Mouse (Mus musculus): Measurements from ENCODE around the gene Uqcc1.

The Uqcc1 gene

DNA sequence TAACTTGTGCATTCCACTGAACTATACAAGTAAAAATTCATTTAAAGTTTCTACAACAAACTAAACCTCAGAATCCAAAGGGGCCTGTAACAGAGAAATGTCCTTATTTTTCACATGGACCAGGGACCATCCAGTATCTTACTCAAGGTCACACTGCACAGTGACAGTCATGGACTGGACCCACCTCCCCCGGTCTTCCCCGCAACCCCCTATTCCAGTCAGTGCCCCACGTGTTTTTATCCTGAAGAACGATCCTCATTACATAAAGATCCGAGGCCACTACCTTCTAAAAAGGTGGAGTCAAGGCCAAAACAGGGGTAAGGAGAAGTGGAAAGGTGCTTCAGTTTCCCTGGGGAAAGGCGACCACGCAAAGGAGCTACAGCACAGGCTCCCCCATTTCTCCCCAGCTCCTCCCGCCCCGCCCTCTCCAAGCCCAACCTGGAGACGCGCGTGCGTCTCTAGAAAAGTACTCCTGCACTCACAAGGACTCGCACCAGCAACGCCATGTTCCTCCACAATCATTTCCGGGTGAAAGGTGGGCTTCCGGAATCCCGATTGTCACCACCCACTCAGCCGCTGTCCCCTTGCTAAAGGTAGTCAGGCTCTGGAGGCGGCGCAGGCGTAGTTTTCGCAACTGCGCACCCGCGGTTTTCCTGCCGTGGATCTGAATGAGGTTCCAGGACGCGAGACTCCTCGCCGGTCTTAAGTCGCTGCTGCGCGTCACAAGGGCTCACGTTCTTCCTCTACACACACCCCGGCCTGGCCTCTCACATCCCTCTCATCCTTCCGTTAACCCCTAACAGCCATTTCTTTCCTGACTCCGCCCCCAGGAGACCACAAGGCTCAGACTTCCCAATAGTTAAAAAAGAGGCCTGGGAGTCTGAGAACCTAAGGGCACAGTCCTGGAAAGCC, at the start of gene Uqcc1:
Gene Uqcc1 (minus strand): TSS at position 780 of the 912 bp plus-strand sequence.
- peak; percentile 95 for DNase-seq (ENCODE audit: low read depth)

DNA sequence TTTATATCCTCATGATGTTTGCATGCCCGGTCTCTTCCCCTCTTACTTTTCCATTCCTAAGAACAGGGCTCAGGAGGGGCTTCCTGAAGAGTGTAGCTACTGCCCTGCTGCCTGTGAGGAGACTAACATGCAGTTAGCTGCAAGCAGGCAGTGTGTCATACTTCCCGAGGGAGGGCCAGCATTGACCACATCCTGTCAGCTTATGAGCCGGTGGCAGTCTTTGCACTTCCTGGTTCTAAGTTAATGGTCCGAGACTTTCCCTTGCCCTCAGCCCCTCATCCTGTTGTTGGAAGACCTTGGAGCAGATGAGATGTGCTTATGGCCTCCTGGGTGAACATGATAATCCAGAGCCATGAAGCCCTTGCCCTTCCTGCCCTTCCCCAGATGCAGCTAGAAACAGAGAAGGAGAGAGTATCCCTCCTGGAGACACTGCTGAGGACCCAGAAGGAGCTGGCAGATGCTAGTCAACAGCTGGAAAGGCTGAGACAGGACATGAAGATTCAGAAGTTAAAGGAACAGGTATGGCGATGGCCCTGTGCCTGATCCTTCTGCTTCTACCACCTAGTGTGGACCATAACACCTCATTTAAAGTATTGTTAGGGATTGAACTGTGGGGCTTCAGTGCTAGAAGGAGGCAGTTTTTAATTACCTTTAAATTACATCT, 49.4 kb upstream of the Uqcc1 start:
- peak; percentile 57 for DNase-seq (ENCODE audit: low read depth)

DNA sequence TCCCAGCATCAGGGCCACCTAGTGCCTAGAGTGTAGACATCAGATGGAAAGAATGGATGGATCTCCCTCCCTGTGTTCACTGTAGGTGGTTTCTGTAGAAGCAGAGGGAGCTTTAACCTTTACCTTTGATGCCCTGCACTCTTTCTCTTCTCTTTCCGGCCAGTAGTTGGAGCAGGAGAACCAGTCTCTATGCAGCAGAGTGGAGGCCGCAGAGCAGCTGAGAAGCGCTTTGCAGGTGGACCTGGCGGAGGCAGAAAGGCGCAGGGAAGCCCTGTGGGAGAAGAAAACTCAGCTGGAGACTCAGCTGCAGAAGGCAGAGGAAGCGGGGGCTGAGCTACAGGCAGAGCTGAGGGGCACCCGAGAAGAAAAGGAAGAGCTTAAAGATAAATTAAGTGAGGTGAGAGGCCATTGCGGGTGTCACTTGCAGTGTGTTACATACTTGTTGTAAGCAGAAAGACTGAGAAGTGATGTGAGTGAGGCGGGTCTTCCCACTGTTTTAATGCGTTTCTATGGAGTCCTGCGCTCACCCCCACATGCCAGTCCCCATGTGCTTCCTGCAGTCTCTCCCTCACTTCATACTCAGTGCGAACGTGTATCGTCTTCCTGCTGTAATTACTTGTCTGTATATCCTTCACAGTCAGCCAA, 44.1 kb upstream of the Uqcc1 start:
- DNase-seq (ENCODE audit: low read depth), result no peak

DNA sequence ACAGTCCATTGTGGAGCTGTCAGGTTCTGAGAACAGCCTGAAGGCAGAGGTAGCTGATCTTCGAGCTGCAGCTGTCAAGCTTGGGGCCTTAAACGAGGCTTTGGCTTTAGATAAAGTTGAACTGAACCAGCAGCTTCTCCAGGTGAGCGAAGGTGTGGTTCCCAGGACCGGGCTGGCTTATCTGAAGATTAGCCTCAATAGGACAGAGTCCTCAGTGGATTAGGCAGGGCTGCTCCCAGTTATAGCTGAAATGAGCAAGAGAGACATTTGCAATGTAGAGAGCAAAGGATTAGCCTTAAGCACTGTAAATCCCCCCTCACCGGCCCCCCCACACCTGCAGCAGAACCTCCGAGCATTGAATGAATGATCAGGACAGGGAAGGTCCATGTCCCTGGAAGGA, 43.2 kb upstream of the Uqcc1 start:
- no peak for DNase-seq (ENCODE audit: low read depth)

DNA sequence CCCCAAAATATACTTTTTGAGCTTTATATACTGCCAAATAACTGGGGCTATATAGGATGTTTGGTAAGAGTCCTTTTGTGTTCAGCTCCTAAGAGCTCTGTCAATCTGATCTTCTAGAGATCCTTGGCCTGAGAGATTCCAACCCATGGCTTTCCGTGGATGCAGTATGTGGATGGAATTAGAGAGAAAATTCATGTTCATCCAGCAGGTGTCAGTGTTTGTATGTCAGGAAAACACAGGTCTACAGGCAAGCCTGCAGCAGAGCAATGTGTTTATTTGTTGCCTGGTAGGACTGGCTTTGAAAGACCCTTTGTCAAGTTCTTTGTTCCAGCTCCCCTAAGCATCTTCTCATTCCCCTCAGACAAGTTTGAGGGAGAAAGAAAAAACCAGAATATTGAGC, 32.9 kb upstream of the Uqcc1 start:
- peak; percentile 73 for DNase-seq (ENCODE audit: low read depth)

DNA sequence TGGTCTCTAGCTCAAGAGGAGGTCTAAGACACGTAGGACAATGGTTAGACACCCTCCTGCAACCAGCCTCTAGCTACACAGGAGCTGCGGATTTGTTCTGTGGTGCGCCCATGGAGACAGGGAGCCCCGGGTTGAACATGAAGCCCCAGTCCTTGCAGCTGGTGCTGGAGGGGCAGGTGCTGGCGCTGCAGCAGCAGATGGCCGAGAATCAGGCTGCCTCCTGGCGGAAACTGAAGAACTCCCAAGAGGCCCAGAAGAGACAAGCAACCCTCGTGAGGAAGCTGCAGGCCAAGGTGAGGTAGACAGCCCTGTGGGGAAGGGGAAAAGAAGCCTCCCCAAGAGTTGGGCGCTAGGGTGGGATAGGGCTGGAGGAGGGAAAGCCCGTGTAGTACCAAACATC, 31.8 kb upstream of the Uqcc1 start:
- no peak for DNase-seq (ENCODE audit: low read depth)

DNA sequence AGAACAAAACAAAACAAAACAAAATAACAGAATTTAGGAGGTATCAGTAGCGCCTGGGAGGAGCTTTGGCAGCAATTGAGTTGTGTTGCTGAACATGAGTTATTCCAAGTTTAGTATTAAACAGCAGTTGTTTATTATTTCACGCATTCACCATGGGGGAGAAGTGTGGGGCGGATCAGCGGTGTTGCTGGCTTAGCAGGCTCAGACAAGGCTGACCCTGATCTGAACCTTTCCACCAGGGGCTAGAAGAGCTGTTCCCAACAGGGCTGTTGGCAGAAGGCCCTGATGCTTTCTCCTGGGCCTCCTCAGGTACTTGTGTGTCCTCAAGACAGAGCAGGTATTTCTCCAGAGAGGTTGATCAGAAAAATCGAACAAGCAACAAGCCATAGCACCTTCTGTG, 29.9 kb upstream of the Uqcc1 start:
- DNase-seq (ENCODE audit: low read depth), result peak; percentile 6

DNA sequence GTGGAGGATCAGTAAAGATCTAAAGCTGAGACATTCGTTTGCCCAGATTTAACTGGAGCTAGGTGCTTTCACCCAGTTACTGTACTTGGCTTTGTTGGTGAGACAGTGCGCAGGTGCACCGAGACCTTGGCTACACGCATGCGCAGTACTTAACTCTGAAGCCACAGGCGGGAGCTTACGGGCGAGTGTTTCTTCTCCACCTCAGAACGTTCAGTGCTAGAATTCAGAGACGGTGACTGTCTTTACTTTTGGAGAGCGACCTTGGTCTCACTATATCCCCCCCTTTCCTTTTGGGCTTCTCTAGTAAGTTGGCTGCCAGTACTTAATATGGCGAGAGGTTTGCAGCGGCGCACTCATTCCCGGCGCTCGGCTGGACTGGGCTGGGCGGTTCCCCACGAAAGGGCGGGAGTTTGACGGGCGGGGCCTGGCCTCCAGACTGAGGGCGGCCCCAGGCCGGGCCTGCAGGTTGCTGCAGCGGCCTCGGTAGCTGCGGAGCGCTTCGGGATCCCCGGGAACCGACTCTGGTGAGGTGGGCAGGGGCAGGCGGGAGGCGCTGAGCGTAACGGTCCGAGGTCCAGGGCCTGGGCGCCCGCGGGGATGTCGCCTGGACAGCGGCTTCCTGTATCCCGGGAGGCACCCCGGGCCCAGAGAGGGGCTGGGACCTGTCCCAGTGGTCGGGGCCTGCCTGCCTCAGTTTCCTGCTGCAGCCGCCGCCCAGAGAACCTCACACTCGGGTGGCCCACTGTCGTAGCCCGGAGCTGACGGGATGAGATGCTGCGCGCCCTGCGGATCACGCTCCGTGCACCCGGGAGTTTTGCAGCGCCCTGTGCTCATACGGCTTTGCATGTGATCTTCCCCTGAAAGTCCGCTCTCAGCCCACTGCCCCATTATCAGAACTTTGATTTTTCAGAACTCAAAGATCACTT, 26.3 kb upstream of the Uqcc1 start, which contains the start of gene Cep250:
Gene Cep250 (plus strand): TSS at position 325 of the 926 bp plus-strand sequence.
- DNase-seq (ENCODE audit: low read depth), result peak; percentile 91

DNA sequence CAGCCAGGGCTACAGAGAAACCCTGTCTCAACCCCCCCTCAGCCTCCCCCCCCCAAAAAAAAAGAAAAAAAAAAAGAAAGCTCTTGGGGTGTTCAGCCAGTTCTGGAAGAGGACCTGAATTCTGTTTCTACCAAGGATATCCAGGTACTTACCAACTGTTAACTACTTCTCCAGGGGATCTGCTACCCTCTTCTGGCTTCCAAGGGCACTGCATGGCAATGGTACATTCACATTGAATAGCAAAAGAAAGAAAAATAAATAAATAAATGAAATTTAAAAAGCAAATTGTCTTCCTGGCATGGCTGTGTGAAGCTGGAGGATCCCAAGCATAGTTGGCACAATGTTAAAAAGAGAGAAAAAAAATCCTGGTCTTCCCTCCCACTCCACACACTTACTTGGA, 21.9 kb upstream of the Uqcc1 start:
- peak; percentile 87 for DNase-seq (ENCODE audit: low read depth)

DNA sequence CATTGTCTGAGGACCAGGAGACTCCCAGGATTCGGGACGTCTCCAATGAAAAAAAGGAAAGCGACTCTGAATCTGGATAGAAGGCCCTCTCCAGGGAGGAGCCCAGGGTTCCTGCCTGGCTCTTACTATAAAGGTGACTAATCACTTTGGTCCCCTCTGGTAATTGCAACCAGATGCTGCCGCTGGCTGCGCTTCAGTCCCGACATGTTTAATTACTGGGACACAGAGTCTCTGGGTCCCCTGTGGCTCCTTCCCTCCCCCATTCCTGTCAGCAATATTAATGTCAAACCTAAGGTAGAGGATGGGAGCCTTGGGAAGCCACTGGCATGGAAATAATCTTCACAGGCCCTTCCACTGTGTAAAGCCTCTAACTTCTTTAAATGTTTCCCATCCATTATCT, 19.3 kb upstream of the Uqcc1 start:
- DNase-seq (ENCODE audit: low read depth), result peak; percentile 72

DNA sequence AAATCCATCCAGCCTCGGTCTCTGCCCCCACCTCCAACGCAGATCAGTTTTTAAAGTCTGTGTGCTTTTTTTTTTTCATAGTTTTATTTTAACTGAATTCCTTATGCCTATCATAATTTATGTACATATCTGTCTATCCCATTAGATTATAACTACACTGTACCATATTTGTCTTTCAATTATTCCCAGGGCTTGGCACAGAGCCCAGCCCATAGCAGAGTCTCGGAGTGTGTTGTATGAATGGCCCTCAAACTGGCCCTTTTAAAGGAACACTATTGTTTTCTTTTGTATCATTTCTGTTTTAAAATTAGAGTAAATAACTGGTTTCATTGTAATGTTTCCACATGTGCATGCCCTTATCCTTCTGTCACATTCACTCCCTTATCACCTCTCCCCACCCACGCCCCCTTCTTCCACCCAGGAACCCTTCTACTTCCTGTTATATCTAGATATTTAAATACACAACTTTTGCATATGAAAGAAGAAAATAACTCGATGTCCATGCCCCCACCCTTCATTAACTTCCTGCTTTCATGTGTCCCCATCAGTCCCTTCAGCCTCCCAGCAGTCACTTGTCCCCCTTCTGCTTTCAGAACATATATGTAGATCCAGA, 17.4 kb upstream of the Uqcc1 start:
- DNase-seq (ENCODE audit: low read depth), result peak; percentile 67

DNA sequence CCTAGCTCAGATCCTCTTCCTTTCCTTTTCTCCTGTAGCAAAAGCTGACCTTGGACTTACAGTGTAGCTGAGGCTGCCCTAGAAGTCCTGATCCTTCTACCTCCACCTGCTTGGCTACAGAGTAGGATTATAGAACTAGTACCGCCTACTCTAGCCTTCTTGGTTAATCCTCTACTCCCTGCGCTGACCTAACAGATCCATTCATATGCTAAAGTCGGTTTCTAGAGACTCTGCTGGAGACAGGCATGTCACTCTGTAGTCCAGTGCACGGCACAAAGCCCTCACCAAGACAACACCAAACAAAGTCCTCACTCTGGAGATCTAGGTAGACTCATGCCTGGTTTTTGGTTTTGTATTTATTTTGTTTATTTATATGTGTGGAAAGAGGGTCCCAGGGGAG, 16.4 kb upstream of the Uqcc1 start:
- no peak for DNase-seq (ENCODE audit: low read depth)

DNA sequence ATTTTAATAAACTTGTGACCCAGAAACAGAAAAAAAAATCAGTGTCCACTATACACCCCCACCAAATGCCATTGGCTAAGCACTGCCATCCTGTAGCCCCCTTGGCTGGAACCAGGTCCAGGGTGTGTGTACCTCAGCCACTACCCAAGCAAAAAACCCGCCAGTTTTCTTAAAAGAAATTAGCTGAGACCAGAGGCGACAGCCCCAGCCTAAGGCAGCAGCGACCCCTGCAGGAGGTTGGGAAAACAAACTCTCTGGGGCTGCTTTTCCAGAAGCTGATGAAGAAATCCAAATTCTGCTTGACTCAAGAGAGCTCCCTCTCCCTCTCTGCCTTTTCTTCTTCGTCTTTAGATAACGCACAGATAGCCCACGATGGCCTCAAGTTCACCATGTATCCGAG, 16.0 kb upstream of the Uqcc1 start:
- peak; percentile 92 for DNase-seq (ENCODE audit: low read depth)

DNA sequence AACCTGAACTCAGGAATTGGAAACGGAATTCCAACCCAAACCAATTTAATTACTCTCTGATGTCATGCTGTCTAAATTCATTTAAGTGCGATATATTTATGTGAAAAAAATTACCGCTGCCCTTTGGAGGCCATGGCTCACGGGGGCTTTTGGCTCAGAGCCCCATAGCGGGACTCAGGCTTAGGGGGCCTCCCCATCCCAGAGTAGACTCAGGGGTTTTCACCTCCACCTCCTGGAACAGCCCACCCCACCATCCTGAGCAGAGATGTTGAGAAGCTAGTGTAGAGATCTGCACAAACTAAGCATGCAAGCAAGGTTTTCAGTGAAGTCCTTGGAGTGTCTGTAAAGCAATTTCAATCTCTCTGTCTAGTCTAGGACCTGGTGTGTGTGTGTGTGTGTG, 15.5 kb upstream of the Uqcc1 start:
- DNase-seq (ENCODE audit: low read depth), result no peak

DNA sequence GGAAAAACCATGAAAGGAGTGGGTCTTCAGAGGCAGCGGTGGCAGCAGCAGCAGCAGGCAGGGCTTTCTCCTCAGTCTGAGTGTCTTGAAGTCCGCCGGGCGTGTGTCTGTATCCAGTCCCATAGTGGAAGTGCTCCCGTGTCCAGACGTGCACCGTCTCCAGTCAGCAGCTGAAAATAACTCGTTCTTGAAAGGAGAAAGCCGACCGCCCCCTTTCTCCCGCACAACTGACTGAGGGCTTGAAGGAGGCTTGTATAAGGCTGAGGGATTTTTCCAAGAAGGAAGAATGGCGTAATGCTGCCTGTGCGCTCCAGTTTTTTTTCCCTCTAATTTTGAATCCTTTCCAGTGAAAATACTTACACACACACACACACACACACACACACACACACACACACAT, 15.0 kb upstream of the Uqcc1 start, which contains the start of gene Gdf5:
Gene Gdf5 (minus strand): TSS at position 244 of the 400 bp plus-strand sequence.
- DNase-seq (ENCODE audit: low read depth), result peak; percentile 70

DNA sequence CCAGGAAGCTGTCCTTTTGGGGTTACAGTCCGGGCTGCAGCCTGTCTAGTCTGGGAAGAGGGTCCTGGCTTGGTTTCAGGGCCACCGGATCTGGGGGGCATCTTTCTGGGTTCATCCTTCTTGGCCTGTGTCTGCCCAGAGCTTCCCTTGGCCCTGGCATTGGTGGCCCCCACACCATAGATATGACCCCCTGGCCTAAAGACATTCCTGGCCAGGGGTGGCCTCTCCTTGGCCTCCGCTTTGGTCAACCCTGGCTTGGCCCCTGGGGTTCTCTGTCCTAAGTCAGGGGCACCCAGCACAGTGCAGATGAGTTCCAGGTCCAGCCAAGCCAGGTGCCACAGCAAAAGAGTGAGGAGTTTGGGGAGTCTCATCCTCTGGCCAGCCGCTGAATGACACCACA, 14.6 kb upstream of the Uqcc1 start:
- no peak for DNase-seq (ENCODE audit: low read depth)

DNA sequence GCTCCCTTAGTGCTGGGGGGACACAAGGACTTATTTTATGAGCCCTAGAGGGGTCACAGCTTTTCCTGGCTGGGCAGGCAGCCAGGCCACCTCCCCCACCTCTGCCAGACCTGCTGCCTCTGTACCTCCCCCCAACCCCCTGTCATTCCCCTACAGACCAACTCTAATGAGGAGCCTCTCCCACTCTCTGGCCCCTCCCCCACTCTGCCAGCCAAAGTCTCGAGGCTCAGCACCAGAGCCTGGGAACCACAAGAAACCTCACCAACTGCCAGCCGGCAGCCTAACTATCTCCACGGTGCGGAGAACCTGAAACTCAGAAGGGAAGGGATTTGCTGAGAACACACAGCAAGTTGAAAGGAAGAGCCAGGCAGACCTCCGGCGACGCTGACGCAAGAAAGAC, 13.4 kb upstream of the Uqcc1 start:
- no peak for DNase-seq (ENCODE audit: low read depth)

DNA sequence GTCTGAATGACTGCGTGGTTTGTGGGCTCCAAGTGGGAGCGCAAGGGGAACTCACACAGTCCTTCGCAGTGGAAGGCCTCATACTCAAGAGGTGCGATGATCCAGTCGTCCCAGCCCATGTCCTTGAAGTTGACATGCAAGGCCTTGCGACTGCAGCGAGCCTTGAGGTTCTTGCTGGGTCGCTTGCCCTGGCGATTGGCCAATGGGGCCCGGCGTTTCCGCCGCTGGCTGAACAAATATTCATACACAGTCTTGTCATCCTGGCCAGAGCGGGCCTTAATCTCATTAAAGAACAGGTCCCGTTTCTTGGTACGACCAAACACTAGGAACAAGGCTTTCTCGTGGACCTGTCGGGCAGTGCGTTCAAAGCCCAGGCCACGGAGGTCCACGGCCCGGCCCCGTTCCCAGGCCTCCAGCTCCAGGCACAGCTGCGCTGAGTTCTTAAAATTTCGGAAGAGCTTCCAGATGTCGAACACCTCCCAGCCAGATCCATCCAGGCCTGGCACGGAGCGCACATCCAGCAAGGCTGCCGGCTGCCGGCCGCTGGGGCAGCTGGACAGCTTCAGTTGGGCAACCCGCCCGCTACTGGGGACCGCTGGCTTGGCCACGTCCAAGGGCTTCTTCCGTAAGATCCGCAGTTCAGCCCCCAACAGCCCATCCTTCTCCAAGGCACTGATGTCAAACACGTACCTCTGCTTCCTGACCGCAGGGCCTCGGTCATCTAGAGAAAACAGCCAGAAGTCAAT, 11.8 kb upstream of the Uqcc1 start:
- no peak for DNase-seq (ENCODE audit: low read depth)

DNA sequence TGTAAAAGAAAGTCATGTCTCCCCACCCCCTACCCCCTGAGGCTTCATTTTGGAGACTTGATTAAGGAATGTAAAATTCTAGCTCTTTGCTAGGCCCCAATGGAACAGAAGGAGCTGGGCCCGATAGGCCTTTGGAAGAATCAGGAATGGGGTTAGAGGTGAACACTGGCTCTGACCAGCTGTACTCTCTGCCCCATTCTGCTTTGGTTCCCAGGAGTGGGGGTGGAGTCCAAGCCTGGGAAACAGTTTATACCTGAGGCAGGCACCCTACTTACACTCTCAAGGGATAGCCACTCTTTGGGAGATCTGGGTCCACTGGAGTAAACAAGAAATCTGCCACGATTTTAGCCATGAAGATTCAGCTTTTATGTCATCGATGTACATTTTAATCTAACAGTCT, 10.6 kb upstream of the Uqcc1 start, which contains the start of gene Gm15557:
Gene Gm15557 (plus strand): TSS at position 48 of the 400 bp plus-strand sequence.
- no peak for DNase-seq (ENCODE audit: low read depth)

DNA sequence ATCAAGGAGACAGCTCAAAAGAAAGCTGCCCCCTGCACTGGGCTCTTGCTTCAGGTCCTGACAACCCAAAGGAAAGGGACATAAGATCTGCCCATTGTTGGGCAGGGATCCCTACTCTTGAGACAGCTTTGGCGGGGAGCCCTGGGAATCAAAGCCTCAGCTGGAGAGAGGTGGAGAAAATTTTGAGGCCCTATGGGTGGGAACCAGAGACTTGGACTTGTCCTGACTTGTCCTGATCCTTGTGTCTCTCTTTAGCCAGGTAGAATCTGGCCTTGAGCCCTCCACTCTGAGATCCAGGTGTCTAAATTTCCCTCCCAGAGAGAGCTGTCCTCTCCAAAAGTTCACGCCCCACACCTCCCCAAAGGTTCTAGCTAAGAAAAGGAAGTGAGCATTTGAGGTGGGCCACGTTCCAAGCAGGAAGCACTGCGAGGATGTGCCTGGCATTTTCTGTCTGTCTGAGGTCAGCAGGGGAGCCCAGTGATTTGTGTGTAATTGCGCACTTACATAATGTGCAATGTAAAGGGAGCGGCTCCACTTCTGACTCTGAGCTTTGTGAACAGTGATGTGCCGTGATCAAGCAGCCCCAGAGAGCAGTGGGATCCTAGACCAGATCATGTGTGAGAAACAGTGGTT, 9.9 kb upstream of the Uqcc1 start:
- peak; percentile 15 for DNase-seq (ENCODE audit: low read depth)

Data from NIH3T3 (cell line).